Mouse (Mus musculus) gastrocnemius, adult 8-10 months (tissue): ENCODE measurements around the gene Bad. TPM values are rescaled to one million over a fixed set of nuclear protein-coding genes. Genes with fewer than 3 reads are reported as not detected.
A peak's percentile ranks its signal among the peaks of the same experiment; 100 is the strongest.

Experiments used
- DNase-seq, 2 experiments: peaks; one replicate each; pipeline ENCODE4 v3.0.0; 2022; ENCODE audit warnings: low spot score in 2 of 2
- total RNA-seq, 4 experiments: library from RNA; stranded (reverse); gene quantifications; 2 replicates each; pipeline ENCODE4 v1.2.4; 2022

The Bad gene
- total RNA-seq, 4 experiments from 2014 or later: 8.2 to 11.8 (median 10.6) TPM

DNA sequence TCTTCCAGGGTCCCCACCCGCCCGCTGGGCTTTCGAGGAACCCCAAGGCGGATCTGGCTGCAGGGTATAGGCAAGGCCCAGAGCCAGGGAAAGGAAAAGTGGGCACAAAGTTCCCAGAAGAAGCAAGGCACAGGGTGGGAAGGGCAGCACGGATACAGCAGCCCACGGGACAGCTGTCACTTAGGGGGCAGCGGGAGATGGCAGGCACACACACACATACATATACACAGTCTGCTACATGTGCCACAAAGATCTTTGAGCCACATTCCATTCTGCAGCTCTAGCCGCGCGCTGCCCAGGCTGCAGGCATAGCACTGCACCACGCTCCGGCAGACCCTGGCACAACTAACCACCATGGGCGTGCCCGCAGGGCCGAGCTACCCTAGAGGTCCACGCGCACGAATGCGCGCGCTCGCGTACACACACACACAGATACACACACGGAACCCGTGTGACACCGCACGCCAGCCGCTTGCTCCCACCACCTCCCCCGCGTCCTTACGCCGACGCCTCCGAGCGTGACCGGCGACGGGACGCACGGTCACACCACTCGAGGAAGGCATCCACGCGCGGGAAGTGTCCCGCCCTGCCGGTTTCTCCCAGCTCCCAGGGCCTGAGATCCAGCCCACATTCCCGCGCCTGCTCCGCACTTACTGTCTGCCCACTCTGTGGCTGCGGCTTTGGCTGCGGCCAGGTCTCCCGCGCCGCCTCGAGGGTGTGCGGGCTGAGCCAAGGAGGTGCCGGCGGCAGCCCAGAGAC is 8.0 kb upstream of the Bad start:
- no peak for DNase-seq

DNA sequence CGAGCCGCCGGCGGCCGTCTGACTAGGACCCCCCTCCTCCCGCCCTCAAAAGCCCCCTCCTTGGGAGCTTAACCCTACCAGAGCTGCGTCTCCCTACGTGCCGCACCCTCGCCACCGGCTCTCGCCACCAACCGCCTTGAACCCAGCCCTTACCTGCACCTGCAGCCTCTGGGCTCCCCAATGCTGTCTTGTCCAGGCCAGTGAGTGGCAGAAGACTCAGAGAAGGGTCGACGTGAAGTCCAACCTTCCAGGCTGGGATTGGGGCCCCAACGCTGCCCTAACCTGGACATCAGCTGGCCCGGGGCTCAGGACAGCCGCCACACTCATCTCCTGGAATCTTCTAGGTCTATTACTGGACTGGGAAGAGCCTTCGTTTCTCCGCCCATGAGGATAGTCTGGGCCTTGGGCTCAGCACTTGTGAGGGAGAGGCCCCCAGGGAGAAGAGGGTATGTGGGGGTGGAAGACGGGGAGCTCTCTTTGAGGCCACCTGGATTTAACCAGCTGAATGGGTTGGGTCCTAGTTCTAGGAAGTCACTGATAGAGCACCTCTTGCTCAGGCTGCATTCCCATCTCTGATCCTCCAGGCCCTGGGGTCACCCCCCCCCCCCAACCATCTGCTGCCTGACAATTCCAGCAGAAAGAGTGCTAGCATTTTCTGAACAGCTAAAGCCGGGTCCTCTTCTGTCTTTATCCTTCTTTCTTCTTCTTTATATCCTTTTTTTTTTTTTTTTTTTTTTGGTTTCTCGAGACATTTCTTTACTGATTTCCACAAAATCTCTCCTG is 7.3 kb upstream of the Bad start, which contains the start of gene Kcnk4:
Gene Kcnk4, minus strand, starts transcription at position 321 of the 783 bp plus-strand sequence.
- DNase-seq: no peak

DNA sequence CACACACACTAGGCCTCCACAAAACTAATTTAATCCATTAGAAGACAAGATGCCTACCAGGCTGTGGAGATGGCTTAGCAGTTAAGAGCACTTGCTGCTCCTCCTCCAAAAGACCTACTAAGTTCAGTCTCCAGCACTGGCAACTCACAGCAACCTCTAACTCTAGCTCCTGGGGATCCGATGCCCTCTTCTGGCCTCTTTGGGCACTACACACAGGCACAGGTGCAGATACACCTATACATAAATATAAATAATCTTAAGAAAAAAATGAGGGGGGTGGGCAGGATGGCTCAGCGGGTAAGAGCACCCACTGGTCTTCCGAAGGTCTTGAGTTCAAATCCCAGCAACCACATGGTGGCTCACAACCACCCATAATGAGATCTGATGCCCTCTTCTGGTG is 5.4 kb upstream of the Bad start:
- no peak for DNase-seq

DNA sequence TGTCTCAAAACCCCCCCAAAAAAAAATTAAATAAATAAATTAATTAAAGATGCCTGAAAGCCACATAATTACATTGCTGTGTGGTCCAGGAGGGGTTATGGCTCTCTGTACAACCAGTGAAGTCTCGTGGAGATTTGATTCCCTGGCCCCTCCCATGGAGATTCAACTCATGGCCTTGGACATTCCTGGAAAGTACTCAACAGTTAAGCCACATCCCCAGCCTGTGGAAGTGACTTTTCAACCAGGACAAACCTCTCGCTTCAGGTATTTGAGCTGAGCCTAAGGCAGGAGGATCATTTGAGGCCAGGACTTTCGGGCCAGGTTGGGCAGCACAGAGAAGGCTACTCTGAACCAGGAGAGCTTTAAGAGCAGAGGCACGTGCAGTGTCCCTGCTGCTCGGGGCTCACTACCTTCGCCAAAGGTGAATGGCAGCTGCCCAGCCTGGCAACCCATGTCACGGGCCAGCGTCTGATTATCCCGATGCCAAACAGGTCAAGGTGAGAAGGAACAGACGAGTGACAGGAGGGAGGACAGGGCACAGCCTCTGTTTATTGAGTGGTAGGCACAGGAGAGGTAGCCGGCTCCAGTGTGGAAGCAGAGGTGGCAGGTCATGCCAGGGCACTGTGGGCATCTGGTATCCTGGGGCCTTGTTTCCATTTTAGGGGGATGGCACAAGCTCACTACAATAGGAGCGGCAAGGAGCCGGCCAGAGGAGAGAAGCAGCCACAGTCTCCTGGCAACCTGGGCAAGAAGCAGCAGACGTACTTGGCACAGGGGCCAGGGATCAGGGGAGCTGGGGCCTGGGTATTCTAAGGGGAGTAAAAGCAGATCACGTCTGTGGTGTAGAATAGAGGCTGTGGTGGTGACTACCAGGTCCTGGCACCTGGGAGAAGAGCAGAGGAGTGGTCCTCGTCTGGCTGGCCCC is 3.9 kb upstream of the Bad start:
- DNase-seq: no peak

DNA sequence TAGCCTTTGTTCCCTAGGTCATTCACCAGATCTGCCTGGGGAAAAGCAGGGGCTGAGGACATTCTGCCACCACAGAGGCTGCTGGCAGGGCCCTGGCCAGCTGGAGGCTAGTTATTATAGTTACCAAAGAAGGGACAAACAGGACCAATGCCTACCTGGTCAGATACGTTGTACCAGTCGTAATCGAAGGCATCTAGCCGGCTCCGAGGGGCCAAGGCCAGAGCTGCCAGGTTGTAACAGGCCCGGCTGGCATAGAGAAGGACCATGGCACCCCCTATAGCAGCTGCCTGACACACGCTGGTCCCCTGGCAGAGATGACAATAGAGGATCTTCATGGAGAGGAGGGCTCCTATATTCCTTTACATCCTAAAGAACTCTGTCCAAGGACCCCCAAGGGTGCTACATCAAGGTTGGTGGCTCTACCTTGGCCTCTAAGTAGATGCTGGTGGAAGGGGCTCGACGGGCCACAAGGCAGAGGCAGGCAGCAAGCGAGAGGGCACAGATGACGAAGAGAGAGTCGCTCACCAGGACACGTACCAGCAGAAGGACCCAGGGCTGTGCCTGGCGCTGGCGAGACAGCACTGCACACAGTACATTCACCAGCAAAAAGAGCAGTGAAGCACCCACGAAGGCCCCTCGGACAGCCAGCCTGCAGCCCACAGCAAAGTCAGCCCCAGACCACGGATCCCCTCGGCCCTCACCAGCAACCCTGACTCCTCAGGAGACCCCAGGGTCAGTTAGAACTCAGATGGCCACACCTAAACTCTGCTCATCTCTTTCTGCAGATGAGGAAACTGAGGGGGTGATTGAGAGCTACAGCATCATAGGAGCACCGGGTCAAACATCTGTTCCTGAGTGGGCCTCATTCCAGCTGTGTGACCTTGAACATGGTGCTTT is 2.3 kb upstream of the Bad start:
- no peak for DNase-seq

DNA sequence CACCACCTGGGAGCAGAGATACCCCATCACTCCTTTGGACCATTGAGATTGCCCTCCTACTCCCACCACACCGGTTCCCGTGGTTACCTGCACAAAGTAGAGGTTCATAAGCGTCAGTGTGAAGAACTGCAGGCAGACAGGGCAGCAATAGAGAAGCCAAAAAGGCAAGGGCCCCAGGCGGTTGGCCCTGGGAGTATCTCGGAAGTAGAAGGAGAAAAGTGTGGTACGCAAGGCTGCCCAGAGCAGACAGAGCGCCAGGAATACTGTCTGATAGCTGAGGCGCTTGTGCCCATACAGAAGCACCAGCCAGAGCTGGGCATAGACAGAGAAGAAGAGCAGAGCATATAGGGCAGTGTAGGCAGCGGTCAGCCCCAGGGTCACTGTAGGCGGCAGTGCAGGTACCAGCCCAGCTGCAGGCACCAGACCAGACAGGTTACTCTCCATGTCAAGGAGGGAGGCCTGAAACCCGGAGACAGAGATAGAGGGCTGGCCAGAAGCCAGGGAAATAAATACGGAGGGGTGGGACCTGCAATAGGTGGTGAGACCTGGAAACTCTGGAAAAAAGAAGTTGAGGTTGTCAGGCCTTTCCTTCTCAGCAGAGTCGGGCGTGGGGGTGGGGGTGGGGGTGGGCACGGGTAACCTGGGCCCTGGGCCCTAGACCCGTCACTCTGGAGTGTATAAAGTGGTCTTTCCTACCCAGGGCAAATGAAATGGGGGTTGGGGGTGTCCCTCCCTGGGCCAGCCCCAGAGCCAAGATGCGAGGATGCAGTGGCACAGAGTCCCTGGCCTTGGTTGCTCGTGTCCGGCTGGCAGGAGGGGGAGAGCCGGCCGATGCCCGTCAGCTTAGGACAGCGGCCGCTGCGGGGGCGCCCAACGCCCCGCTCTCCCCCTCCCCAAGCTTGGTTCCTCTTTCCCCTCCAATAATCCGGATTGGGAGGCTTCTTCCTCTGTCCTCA is 987 bp upstream of the Bad start:
- DNase-seq: no peak

DNA sequence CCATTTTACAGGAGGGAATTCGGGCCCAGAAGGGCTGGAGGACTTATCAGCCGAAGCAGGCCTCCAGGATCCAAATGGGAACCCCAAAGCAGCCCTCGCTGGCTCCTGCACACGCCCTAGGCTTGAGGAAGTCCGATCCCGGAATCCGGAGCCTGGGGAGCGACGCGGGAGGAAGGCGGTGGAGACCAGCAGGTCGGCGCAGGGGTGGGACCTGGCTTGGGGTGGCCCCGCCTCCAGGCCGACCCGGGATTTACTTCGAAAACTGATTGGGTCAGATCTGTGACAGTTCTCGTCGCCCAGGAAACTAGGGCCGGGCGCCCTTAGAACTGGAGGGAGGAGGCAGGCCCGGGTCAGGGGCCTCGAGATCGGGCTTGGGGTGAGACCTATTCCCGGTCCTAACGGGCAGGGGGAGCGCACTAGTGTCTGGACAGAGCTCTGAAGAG is 609 bp downstream of the Bad start, which contains the start of gene Gpr137:
Gene Gpr137, minus strand, starts transcription at position 232 of the 443 bp plus-strand sequence.
- peak; percentile 93 to 95 for DNase-seq

DNA sequence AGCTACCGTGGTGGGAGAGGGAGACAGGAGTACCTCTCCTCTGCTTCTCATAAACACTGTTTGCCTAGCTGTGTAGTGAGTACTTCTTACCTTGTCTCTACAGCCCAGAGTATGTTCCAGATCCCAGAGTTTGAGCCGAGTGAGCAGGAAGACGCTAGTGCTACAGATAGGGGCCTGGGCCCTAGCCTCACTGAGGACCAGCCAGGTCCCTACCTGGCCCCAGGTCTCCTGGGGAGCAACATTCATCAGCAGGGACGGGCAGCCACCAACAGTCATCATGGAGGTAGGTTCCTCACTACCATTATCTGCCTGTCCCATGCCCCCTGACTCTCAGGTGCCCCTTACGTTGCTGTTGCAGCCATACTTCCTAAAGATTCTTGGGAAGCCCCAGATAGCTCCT is 1.1 kb downstream of the Bad start:
- DNase-seq: no peak

DNA sequence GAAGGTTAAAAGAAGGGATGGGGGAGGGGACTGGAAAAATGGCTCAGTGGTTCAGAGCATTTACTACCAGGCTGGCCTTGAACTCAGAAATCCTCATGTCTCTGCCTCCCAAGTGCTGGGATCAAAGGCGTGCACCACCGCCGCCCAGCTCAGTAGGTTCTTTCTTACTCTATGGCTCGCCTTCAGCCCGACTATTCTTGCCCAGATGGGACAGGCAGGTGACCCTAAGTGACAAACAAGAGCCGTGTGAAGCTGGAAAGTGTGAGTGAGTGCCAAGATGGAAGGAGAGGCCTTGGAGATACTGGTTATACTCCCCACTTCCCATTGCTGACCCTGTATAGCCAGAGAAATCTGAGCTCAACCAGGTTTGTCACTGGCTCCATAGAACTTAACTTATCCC is 2.0 kb downstream of the Bad start:
- no peak for DNase-seq

DNA sequence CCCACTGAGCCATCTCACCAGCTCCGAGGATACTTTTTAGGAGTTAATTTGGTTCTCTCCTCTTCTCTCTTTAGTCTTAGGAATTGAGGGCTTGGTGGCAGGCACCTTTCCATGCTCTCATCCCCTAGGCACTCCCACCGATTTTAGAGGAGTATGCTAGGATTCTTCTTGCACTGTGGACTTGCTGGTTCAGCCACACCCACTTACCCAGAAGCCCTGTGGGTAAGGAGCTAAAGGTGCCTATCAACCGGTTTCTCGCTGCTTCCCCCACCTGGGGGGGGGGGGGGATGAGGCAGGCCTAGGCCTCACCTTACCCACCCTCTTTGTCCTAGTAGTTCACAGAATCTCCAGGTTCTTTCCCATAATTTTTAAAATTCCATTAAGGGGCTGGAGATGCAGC is 6.1 kb downstream of the Bad start:
- no peak for DNase-seq

DNA sequence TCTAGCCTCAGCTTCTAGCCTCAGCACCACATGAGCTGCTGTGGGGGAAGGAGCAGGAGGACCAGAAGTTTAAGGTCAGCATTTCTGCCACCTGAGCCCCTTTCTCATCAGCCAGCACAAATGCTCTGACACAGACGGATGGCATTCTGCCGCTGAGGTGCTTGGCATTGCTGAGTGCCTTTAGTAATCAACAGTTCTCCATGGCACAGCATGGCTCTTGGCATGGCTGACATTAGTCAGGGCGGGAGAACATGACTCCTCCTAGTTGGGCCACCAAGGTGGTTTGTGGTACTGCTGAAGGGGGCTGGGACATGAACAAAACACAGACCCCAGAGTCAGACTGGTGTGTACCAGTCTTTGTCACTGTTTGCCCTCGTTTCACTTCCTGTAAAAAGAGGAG is 6.5 kb downstream of the Bad start:
- DNase-seq: no peak

DNA sequence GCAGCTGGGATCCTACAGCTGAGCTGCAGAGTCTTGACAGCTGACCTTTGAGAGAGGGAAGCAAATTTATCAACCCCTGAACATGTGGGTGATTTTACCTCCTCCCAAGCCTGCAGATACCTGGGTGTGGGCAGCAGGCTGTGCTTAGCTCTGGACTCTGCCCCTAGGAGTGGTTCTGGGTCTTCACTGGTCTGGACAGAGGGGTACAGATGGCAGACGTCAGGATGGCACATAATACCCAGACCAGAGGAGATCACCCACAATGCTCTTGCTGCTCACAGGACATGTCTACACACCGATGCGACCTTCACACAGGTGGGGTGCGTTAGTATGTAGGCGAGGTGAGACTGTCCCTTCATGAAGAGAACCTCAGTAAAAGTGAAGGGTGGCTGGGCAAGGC is 7.9 kb downstream of the Bad start:
- DNase-seq: no peak

DNA sequence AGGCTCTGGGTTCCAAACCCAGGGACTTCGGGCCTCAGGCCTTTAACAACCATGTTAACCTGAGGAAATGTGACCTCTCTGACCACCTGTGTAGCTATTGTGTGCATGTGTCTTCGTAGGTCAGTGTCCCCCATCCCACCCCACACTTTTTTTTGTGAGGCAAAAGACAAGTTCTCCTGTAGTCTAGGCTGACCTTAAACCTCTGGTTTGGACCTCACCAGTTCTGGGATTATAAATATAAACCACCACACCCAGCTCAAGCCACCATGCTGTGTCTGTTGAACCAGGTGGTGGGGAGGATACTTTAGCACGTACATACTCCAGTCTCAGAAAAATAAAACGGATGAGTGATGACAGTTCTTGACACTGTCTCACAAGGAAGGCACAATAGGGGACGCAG is 8.3 kb downstream of the Bad start:
- DNase-seq: no peak

DNA sequence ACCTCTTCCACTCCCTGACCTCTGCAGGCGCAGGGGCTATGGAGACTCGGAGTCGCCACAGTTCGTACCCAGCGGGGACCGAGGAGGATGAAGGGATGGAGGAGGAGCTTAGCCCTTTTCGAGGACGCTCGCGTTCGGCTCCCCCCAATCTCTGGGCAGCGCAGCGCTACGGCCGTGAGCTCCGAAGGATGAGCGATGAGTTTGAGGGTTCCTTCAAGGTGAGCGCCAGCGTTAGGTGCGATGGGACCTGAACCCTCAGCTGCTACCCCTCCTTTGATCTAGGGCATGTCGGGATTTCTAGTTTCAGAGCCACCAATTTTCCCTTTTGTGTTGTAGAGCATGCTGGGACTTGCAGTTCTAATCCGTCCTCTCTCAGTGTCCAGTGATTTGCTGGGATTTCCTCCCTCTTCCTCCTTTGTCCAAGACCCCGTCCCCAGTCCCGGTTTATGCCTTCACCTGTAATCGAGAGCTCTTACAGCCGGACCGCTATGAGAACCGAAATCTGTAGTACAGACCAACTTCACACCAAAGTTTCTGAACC is 9.0 kb downstream of the Bad start:
- DNase-seq: no peak

DNA sequence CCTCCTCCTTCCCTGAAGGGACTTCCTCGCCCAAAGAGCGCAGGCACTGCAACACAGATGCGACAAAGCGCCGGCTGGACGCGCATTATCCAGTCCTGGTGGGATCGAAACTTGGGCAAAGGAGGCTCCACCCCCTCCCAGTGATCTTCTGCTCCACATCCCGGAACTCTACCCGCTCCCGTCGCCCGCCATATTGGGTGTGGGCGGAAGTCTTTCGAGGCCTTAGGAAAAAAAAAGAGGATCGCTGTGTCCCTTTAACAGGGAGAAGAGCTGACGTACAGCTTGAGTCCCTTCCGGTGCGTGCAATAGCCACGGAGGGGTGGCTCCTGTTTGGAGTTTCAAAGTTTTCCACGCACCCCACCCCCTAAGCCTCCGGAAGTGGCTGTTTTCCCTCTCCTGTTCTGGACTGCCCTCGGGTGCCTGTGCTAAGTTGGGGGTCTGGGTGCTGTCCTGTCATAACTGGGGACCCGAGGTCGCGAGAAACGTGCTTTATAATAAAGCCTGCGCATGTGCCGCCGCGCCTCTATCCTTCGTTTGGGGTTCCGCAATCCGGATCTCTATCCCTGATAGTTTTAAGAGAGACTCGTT is 9.8 kb downstream of the Bad start:
- DNase-seq: peak; percentile 92 to 93

DNA sequence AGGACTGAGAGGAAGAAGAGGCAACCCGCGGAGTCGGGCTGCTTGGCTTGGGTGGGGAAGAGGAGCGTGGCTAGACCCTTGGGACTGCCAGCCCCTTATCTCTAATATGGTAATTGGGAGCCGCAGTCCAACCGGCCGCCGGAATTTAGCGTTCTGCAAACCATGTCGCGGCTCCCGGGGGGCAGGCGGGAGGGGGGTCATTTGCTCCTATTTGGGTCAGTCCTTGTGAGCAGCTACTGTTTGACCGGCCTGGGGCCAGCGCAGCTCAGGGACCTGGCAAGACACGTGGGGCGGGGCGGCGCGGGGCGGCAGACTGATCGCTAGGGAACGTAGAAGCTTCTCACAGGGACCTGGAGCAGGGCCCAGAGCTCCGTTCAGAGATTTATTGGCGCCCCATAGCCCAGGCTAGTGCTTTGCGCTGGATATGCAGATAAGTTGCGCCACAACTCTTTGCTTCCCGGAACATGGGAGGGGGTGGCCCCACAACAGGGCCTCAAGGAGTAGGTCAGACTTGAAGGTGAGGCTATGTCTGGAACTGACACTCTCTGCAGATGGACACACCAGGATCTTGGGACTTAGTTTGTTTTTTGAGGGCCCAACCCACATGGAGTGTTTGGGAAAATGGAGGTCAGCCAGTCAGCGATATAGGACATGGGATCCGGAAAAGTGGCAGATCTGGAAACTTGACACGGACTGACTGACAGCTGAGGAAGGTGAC is 10.5 kb downstream of the Bad start:
- peak; percentile 86 to 88 for DNase-seq

DNA sequence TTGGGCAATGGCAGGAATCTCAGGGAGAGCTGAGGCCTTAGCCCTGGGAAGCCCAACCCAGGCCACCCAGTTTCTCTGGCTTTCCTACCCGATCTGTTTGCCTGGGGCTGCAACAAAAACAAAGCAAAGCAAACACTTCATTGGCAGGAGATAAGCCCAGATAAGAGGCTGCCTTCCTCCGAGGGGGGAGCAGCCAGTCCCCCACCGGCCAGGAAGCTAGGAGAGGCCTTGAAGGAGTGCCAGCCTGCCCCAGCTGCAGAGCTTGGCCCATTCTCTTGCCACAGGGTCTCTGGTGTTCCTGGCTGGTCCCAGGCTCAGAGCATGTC is 11.0 kb downstream of the Bad start:
- no peak for DNase-seq

DNA sequence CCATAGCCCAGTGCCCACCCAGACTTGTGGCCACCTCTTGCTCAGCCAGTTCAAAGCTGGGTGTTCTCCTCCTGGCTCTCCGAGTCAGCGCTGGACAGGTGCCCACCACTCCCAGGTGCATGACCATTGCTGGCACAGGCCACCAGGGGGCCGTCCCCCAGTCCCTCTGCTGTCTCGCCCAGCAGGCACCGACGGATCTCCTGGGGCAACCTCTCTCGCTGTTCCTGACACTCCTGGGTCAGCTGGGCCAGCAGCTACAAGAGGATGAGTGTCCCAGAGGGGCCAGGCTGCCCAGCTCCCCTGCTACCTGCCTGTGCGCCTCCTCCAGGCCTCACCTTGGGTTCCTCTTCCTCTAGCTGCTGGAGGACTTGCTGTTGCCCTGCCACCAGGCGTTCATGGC is 12.4 kb downstream of the Bad start:
- DNase-seq: no peak
